Mouse (Mus musculus) ES-E14 (cell line): ENCODE measurements at regions not wholly inside any gene's neighbourhood (a gene's known extent, or its start where the extent isn't known, plus 50 kb on each side); places are given as distances from the start of the nearest gene placed in this dataset.

Source experiments
- DNase-seq: peaks from one replicate; pipeline ENCODE4 v3.0.0-alpha.2; 2013; ENCODE audit warnings: low read depth, low spot score
- H3K27ac ChIP-seq: 2 replicates; pipeline ENCODE4 v1.5.1; 2012; ENCODE audit warnings: low read depth, mild to moderate bottlenecking, low read length, moderate library complexity, mixed read lengths; ENCODE audit not compliant: poor library complexity, insufficient read depth, severe bottlenecking
- H3K36me3 ChIP-seq: 2 replicates; pipeline ENCODE4 v1.6.1; 2012; ENCODE audit warnings: mild to moderate bottlenecking, low read length, moderate library complexity, mixed read lengths; ENCODE audit not compliant: control insufficient read depth, poor library complexity, insufficient read depth, severe bottlenecking
- H3K4me1 ChIP-seq, 2 experiments: fragments of 150-350 bp in 1 of 2; sonication (generic) in 1 of 2; 2 replicates each; pipeline ENCODE4 v1.6.1; 2012; ENCODE audit warnings: low read length in 2 of 2, mild to moderate bottlenecking in 1 of 2, mixed read lengths in 1 of 2; ENCODE audit not compliant: control insufficient read depth in 2 of 2, insufficient read depth in 2 of 2, poor library complexity in 1 of 2
- H3K4me3 ChIP-seq, 2 experiments: fragments of 150-350 bp in 1 of 2; sonication (generic) in 1 of 2; 2 replicates each; pipeline ENCODE4 v1.5.1; 2012; ENCODE audit warnings: low read length in 2 of 2, low read depth in 1 of 2, mild to moderate bottlenecking in 1 of 2, mixed read lengths in 1 of 2; ENCODE audit not compliant: insufficient read depth in 1 of 2, poor library complexity in 1 of 2, severe bottlenecking in 1 of 2
- H3K9ac ChIP-seq: 2 replicates; pipeline ENCODE4 v1.6.1; 2012; ENCODE audit warnings: low read depth, mild to moderate bottlenecking, low read length, mixed read lengths; ENCODE audit not compliant: poor library complexity, insufficient read depth, severe bottlenecking
- H3K9me3 ChIP-seq: fragments of 150-350 bp; sonication (generic); 2 replicates; pipeline ENCODE4 v1.6.1; 2012; ENCODE audit warnings: low read depth, mild to moderate bottlenecking, low read length; ENCODE audit not compliant: control insufficient read depth, insufficient read depth
- CHD2 ChIP-seq: IDR thresholded peaks from 2 replicates; pipeline ENCODE4 v1.6.1; 2014; ENCODE audit warnings: mild to moderate bottlenecking, low read depth, low read length, inconsistent platforms
- HCFC1 ChIP-seq: IDR thresholded peaks from 2 replicates; pipeline ENCODE4 v1.6.1; 2012; ENCODE audit warnings: low read length, inconsistent platforms, borderline replicate concordance; ENCODE audit not compliant: insufficient read depth
- MAFK ChIP-seq: IDR thresholded peaks from 2 replicates; pipeline ENCODE4 v1.6.1; 2014; ENCODE audit warnings: mild to moderate bottlenecking, low read depth, low read length, inconsistent platforms; ENCODE audit not compliant: insufficient read depth
- ZC3H11A ChIP-seq: IDR thresholded peaks from 2 replicates; pipeline ENCODE4 v1.6.1; 2012; ENCODE audit warnings: low read depth, mild to moderate bottlenecking, inconsistent platforms, low read length, borderline replicate concordance
- ZNF384 ChIP-seq: IDR thresholded peaks from 2 replicates; pipeline ENCODE4 v1.6.1; 2012; ENCODE audit warnings: low read depth, low read length, inconsistent platforms
- in situ Hi-C, 2 experiments: fragments of 600-800 bp; cut with MboI; formaldehyde crosslinking; loops; one replicate each; pipeline ENCODE4 v1.15.1; 2025; ENCODE audit warnings: low sequenced_read_pairs in 2 of 2, inconsistent platforms in 1 of 2; ENCODE audit not compliant: unreplicated experiment in 2 of 2

GRCm38 (mm10) chr1:73850173-73851014 lies 273.9 kb downstream of the Tns1 start:
- no peak for TF ChIP-seq HCFC1
- TF ChIP-seq ZC3H11A, result no peak
- no peak for TF ChIP-seq CHD2
- TF ChIP-seq MAFK, result no peak
- TF ChIP-seq ZNF384, result no peak
- no peak overlapping the region for H3K4me3 ChIP-seq
- no peak for DNase-seq
- H3K9ac ChIP-seq, result no peak overlapping the region
- H3K9me3 ChIP-seq, result no peaks in the 10 kb centered on the region
- H3K36me3 ChIP-seq, result no peaks in the 10 kb centered on the region
- no peak overlapping the region for H3K27ac ChIP-seq
- H3K4me1 ChIP-seq, result no peaks in the 10 kb centered on the region
- in situ Hi-C loops, result no loop called here

GRCm38 (mm10) chr1:73848370-73848769 lies 275.9 kb downstream of the Tns1 start:
- no peak for DNase-seq
- Histone ChIP-seq H3K4me1 (no peaks in the 10 kb centered on the region), H3K4me3 (no peak overlapping the region)

GRCm38 (mm10) chr1:73847126-73847525 lies 277.1 kb downstream of the Tns1 start:
- Histone ChIP-seq H3K36me3 (no peaks in the 10 kb centered on the region), H3K9ac (no peak overlapping the region), H3K4me1 (no peaks in the 10 kb centered on the region), H3K27ac (no peak overlapping the region), H3K4me3 (no peak overlapping the region), H3K9me3 (no peaks in the 10 kb centered on the region)
- TF ChIP-seq ZNF384, result no peak
- no peak for TF ChIP-seq ZC3H11A
- TF ChIP-seq CHD2, result no peak
- no peak for TF ChIP-seq MAFK
- no peak for TF ChIP-seq HCFC1
- in situ Hi-C loops, result no loop called here
- DNase-seq, result no peak

More at GRCm38 (mm10) chr1:73848370-73848769, 275.9 kb downstream of the Tns1 start:
- Histone ChIP-seq H3K9me3 (no peaks in the 10 kb centered on the region), H3K36me3 (no peaks in the 10 kb centered on the region), H3K27ac (no peak overlapping the region), H3K9ac (no peak overlapping the region)
- TF ChIP-seq CHD2, result no peak
- no peak for TF ChIP-seq ZNF384
- TF ChIP-seq HCFC1, result no peak
- TF ChIP-seq ZC3H11A, result no peak
- no peak for TF ChIP-seq MAFK
- in situ Hi-C loops, result no loop called here

- TF ChIP-seq ZNF384 (no peak), CHD2 (no peak), MAFK (no peak), ZC3H11A (no peak), HCFC1 (no peak)
- no peak overlapping the region for H3K27ac ChIP-seq
- no peaks in the 10 kb centered on the region for H3K9me3 ChIP-seq
- no peaks in the 10 kb centered on the region for H3K4me1 ChIP-seq
- in situ Hi-C loops, result no loop called here
- DNase-seq, result no peak
- H3K9ac ChIP-seq, result no peak overlapping the region
- no peaks in the 10 kb centered on the region for H3K36me3 ChIP-seq
- H3K4me3 ChIP-seq, result no peak overlapping the region
These were observed 279.1 kb downstream of the Tns1 start for GRCm38 (mm10) chr1:73845115-73845514.

- no peak overlapping the region for H3K9ac ChIP-seq
These were observed 279.7 kb downstream of the Tns1 start for GRCm38 (mm10) chr1:73844574-73844973.

More at GRCm38 (mm10) chr1:73844574-73844973, 279.7 kb downstream of the Tns1 start:
- Histone ChIP-seq H3K4me3 (no peak overlapping the region), H3K9me3 (no peaks in the 10 kb centered on the region), H3K36me3 (no peaks in the 10 kb centered on the region), H3K4me1 (no peaks in the 10 kb centered on the region), H3K27ac (no peak overlapping the region)
- no peak for TF ChIP-seq ZC3H11A
- no peak for TF ChIP-seq CHD2
- in situ Hi-C loops, result no loop called here
- no peak for DNase-seq
